Mouse (Mus musculus) liver, embryonic 14.5 days (tissue): ENCODE results near the gene Qtrt2.

ENCODE experiments used
- CTCF ChIP-seq: IDR thresholded peaks from 2 replicates; pipeline ENCODE4 v1.5.1; 2016; ENCODE audit warnings: antibody characterized with exemption, low read depth, control low read depth
- EP300 ChIP-seq: IDR thresholded peaks from 2 replicates; pipeline ENCODE4 v1.6.1; 2016; ENCODE audit warnings: antibody characterized with exemption, low read depth

DNA sequence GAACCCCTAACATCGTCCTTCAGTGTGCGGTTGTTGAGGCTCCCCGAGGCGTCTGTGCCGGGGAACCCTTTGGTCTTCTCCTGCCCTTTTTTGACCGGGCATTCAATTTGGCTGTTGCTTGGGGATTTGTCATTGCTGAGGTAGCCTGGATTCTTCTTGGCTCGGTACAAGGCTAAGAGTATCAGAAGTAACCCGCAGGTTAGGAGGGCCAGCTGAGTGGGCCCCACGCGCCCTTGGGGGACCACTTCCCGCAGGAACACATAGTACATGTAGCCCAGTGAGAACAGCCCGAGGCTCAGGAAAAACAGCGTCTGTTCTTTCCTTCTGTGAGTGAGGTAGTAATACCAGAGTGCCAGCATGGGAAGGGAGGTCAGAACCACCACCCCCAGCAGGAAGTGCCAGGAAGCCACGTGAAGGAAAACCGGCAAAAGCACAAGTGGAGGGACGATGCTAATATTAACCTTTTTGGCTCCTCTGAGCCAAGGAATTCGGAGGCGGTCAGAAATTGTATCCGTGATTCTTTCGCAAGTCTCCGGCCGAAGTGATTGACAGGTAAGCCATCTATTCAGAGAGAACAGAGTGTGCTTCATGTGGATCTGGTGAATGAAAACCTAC, 47.1 kb upstream of the Qtrt2 start:
- no peak for TF ChIP-seq CTCF
- no peak for TF ChIP-seq EP300
